Mouse (Mus musculus): ENCODE measurements at regions not wholly inside any gene's neighbourhood (a gene's known extent, or its start where the extent isn't known, plus 50 kb on each side); places are given as distances from the start of the nearest gene placed in this dataset.
A peak's percentile ranks its signal among the peaks of the same experiment; 100 is the strongest.

GRCm38 (mm10) chr12:29118336-29118735 is 366.7 kb downstream of the Eipr1 start:
- no peak for TF ChIP-seq POLR2A (IDR thresholded peaks at IDR 0.05; ENCODE audit: insufficient read length, low read depth)
- TF ChIP-seq E2F4 (IDR thresholded peaks at IDR 0.05; ENCODE audit: insufficient read depth): no peak
- TF ChIP-seq MAX (IDR thresholded peaks at IDR 0.05; ENCODE audit: low read depth): no peak
- peak in 1 of 3 experiments; percentile 52 for TF ChIP-seq MYOD1 (IDR thresholded peaks at IDR 0.05; ENCODE audit: control insufficient read depth in 1 of 3, insufficient read length in 2 of 3, low read depth in 2 of 3)
- TF ChIP-seq TCF12 (IDR thresholded peaks at IDR 0.05; ENCODE audit: insufficient read depth, poor library complexity, severe bottlenecking): no peak
- no peak for TF ChIP-seq POLR2AphosphoS2 (IDR thresholded peaks at IDR 0.05; ENCODE audit: insufficient read length, low read depth)
- no peak for TF ChIP-seq SRF (IDR thresholded peaks at IDR 0.05; ENCODE audit: control insufficient read depth, insufficient read length, low read depth)
- TF ChIP-seq USF1 (IDR thresholded peaks at IDR 0.05; ENCODE audit: low read depth): no peak
- TF ChIP-seq REST (IDR thresholded peaks at IDR 0.05; ENCODE audit: insufficient read depth, insufficient read length): no peak
- TF ChIP-seq CEBPB (IDR thresholded peaks at IDR 0.05; ENCODE audit: insufficient read depth, poor library complexity, severe bottlenecking): no peak
